Mouse (Mus musculus) CH12.LX (cell line): ENCODE measurements at regions not wholly inside any gene's neighbourhood (a gene's known extent, or its start where the extent isn't known, plus 50 kb on each side); places are given as distances from the start of the nearest gene placed in this dataset.

Experiments
- DNase-seq: peaks from one replicate; pipeline ENCODE4 v3.0.0-alpha.2; 2013; ENCODE audit errors: extremely low read depth
- H3K27ac ChIP-seq: 2 replicates; pipeline ENCODE4 v1.5.1; 2012; ENCODE audit warnings: low read depth, mild to moderate bottlenecking, control low read depth, moderate library complexity; ENCODE audit not compliant: insufficient read depth
- H3K27me3 ChIP-seq: replicated peaks from 2 replicates; pipeline ENCODE3; 2012; ENCODE audit warnings: inconsistent platforms
- H3K36me3 ChIP-seq, 2 experiments: replicated peaks in 1 of 2; 2 replicates each; pipeline versions ENCODE3 to v1.6.1; 2012; ENCODE audit warnings: inconsistent platforms in 1 of 2, low read length in 1 of 2, mild to moderate bottlenecking in 1 of 2, mixed read lengths in 1 of 2, moderate library complexity in 1 of 2; ENCODE audit not compliant: control insufficient read depth in 1 of 2, insufficient read depth in 1 of 2
- H3K4me1 ChIP-seq, 2 experiments: 2 replicates each; pipeline ENCODE4 v1.6.1; 2012; ENCODE audit warnings: inconsistent platforms in 1 of 2, moderate library complexity in 1 of 2; ENCODE audit not compliant: insufficient read depth in 2 of 2, control insufficient read depth in 1 of 2
- H3K4me2 ChIP-seq: 2 replicates; pipeline ENCODE4 v1.6.1; 2012; ENCODE audit warnings: low read depth, mild to moderate bottlenecking, control low read depth; ENCODE audit not compliant: poor library complexity, insufficient read depth, severe bottlenecking
- H3K4me3 ChIP-seq, 3 experiments: fragments of 150-350 bp in 1 of 3; sonication (generic) in 1 of 3; replicated peaks in 1 of 3; 2 replicates each; pipeline versions ENCODE3 to v1.5.1; 2011 to 2012; ENCODE audit warnings: low read depth in 2 of 3, low read length in 2 of 3, mild to moderate bottlenecking in 2 of 3, moderate library complexity in 2 of 3, control low read depth in 1 of 3, improper control_type of control experiment in 1 of 3, inconsistent platforms in 1 of 3, mixed read lengths in 1 of 3; ENCODE audit not compliant: poor library complexity in 1 of 3
- H3K79me2 ChIP-seq: replicated peaks from 2 replicates; pipeline ENCODE4 v1.6.1; 2012; ENCODE audit warnings: mild to moderate bottlenecking, moderate library complexity; ENCODE audit not compliant: control insufficient read depth, poor library complexity, insufficient read depth, severe bottlenecking; ENCODE audit errors: extremely low read depth
- H3K9ac ChIP-seq: 2 replicates; pipeline ENCODE4 v1.6.1; 2012; ENCODE audit warnings: low read depth, mild to moderate bottlenecking, control low read depth, moderate library complexity; ENCODE audit not compliant: insufficient read depth
- H3K9me3 ChIP-seq: replicated peaks from 2 replicates; pipeline ENCODE3; 2012; ENCODE audit warnings: low read length, inconsistent platforms, mixed read lengths
- BHLHE40 ChIP-seq: IDR thresholded peaks from 2 replicates; pipeline ENCODE4 v1.6.1; 2011; ENCODE audit warnings: mild to moderate bottlenecking, low read depth, low read length, improper control_type of control experiment
- CHD2 ChIP-seq: IDR thresholded peaks from 2 replicates; pipeline ENCODE4 v1.6.1; 2011; ENCODE audit warnings: low read length, improper control_type of control experiment
- E2F4 ChIP-seq: IDR thresholded peaks from 2 replicates; pipeline ENCODE4 v1.6.1; 2011; ENCODE audit warnings: low read depth, low read length, improper control_type of control experiment; ENCODE audit not compliant: insufficient replicate concordance
- ETS1 ChIP-seq: conservative IDR thresholded peaks from 2 replicates; pipeline ENCODE4 v1.6.1; 2012; ENCODE audit warnings: low read depth, mild to moderate bottlenecking, inconsistent platforms, low read length, improper control_type of control experiment, moderate library complexity
- HCFC1 ChIP-seq: IDR thresholded peaks from 2 replicates; pipeline ENCODE4 v1.6.1; 2012; ENCODE audit warnings: low read depth, mild to moderate bottlenecking, inconsistent platforms, low read length, improper control_type of control experiment
- IRF4 ChIP-seq: IDR thresholded peaks from 2 replicates; pipeline ENCODE4 v1.6.1; 2014; ENCODE audit warnings: low read depth, mild to moderate bottlenecking, inconsistent platforms, low read length, improper control_type of control experiment
- MAFK ChIP-seq: IDR thresholded peaks from 2 replicates; pipeline ENCODE4 v1.6.1; 2011; ENCODE audit warnings: low read length, improper control_type of control experiment; ENCODE audit not compliant: insufficient replicate concordance
- MXI1 ChIP-seq: IDR thresholded peaks from 2 replicates; pipeline ENCODE4 v1.6.1; 2011; ENCODE audit warnings: mild to moderate bottlenecking, low read depth, low read length, improper control_type of control experiment
- POLR2AphosphoS2 ChIP-seq: IDR thresholded peaks from 2 replicates; pipeline ENCODE4 v1.6.1; 2011; ENCODE audit warnings: low read depth, low read length, improper control_type of control experiment
- RAD21 ChIP-seq: IDR thresholded peaks from 2 replicates; pipeline ENCODE4 v1.6.1; 2011; ENCODE audit warnings: low read depth, mild to moderate bottlenecking, low read length, improper control_type of control experiment, moderate library complexity
- RCOR1 ChIP-seq: conservative IDR thresholded peaks from 2 replicates; pipeline ENCODE4 v1.6.1; 2012; ENCODE audit warnings: low read depth, mild to moderate bottlenecking, inconsistent platforms, low read length, improper control_type of control experiment
- SIN3A ChIP-seq: IDR thresholded peaks from 2 replicates; pipeline ENCODE4 v1.6.1; 2012; ENCODE audit warnings: low read length, improper control_type of control experiment, inconsistent platforms
- SMC3 ChIP-seq: IDR thresholded peaks from 2 replicates; pipeline ENCODE4 v1.6.1; 2011; ENCODE audit warnings: low read depth, low read length, improper control_type of control experiment
- TCF12 ChIP-seq: IDR thresholded peaks from 2 replicates; pipeline ENCODE4 v1.6.1; 2014; ENCODE audit warnings: low read depth, mild to moderate bottlenecking, inconsistent platforms, low read length, improper control_type of control experiment
- UBTF ChIP-seq: IDR thresholded peaks from 2 replicates; pipeline ENCODE4 v1.6.1; 2012; ENCODE audit warnings: low read depth, mild to moderate bottlenecking, inconsistent platforms, low read length, improper control_type of control experiment, moderate library complexity
- USF2 ChIP-seq: conservative IDR thresholded peaks from 2 replicates; pipeline ENCODE4 v1.6.1; 2011; ENCODE audit warnings: low read depth, low read length, improper control_type of control experiment
- ZC3H11A ChIP-seq: IDR thresholded peaks from 2 replicates; pipeline ENCODE4 v1.6.1; 2012; ENCODE audit warnings: low read depth, mild to moderate bottlenecking, inconsistent platforms, low read length, improper control_type of control experiment
- ZKSCAN1 ChIP-seq: IDR thresholded peaks from 2 replicates; pipeline ENCODE4 v1.6.1; 2012; ENCODE audit warnings: low read depth, inconsistent platforms, low read length, improper control_type of control experiment, borderline replicate concordance
- dilution Hi-C: fragments of 300-500 bp; cut with MboI; formaldehyde crosslinking; loops from 2 replicates; pipeline ENCODE4 v1.14.3; 2020; ENCODE audit warnings: low sequenced_read_pairs; ENCODE audit not compliant: extremely low pct_unique_long_range_greater_than_20kb, extremely low pct_ligation_motif_present
- in situ Hi-C: fragments of 300-500 bp; cut with MboI; formaldehyde crosslinking; loops from 3 replicates; pipeline ENCODE4 v1.14.3; 2019; ENCODE audit warnings: low sequenced_read_pairs, low pct_ligation_motif_present, low pct_unique_long_range_greater_than_20kb, mixed read lengths

DNA sequence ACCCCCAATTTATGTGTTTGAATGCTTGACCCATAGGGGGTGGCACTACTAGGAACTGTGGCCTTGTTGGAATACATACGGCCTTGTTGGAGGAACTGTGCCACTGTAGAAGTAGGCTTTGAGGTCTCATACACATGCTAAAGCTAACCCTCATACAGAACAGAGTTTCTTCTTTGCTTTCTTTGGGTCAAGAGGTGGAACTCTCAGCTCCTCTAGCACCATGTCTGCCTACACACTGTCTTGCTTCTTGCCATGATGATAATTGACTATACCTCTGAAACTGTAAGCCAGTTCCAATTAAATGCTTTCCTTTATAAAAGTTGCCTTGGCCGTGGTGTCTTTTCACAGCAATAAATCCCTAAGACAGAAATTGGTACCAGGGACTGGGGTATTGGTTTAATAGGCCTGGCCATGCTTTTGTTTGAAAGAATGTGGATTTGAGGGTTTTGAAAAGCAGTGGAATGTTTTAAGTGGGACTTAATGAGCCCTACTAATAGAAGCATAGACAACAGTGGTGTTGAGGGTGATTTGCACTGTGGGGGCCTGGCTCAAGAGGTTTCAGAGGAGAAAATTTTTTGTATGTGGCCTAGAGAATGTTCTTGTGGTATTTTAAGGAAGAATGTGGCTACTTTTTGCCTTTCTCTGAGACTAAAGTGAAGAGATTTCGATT lies 468.7 kb upstream of the Fat1 start:
- Histone ChIP-seq H3K27ac (no peak overlapping the region), H3K79me2 (no peaks in the 10 kb centered on the region), H3K9me3 (peaks cover 32% of the 10 kb centered on the region), H3K27me3 (no peaks in the 10 kb centered on the region), H3K4me3 (no peak overlapping the region), H3K4me1 (no peaks in the 10 kb centered on the region)
- no peak for DNase-seq
- TF ChIP-seq BHLHE40 (no peak), HCFC1 (no peak), UBTF (no peak), CHD2 (no peak)
- TF ChIP-seq, all 38 proteins: peak for 0
- dilution Hi-C loops (no loop called here), in situ Hi-C loops (no loop called here)
- H3K4me2 ChIP-seq: no peak overlapping the region
- H3K9ac ChIP-seq: no peak overlapping the region
- H3K36me3 ChIP-seq: no peaks in the 10 kb centered on the region

DNA sequence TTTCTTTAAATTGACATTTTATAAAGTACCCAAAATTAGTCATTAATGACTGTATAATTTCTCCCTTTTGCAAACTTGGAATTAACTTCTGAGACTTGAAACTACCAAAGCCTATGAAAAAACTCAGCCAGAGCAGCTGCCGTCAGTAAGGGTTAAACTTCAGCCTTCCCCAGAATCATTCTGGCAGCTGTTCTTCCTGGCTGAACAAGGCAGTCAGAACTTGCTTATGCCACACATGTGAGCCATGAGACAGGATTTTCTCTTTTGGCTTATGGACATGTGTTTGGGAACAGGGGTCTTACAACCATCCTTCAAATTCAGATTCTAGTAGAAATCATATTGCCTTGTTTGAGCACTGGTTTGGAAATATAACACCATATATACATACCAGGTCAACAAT lies 422.4 kb upstream of the Fat1 start:
- H3K27me3 ChIP-seq: no peaks in the 10 kb centered on the region
- in situ Hi-C loops (no loop called here), dilution Hi-C loops (no loop called here)
- H3K27ac ChIP-seq: no peak overlapping the region
- H3K9me3 ChIP-seq: peaks cover 46% of the 10 kb centered on the region
- no peak overlapping the region for H3K4me2 ChIP-seq
- DNase-seq: no peak
- H3K79me2 ChIP-seq: no peaks in the 10 kb centered on the region
- no peaks in the 10 kb centered on the region for H3K4me1 ChIP-seq
- no peak for TF ChIP-seq TCF12
- TF ChIP-seq SMC3: no peak
- no peak for TF ChIP-seq SIN3A
- no peak for TF ChIP-seq USF2
- no peak for TF ChIP-seq POLR2AphosphoS2
- no peak for TF ChIP-seq ZKSCAN1
- no peak for TF ChIP-seq MAFK
- no peak for TF ChIP-seq MXI1
- TF ChIP-seq ZC3H11A: no peak
- TF ChIP-seq E2F4: no peak
- no peak for TF ChIP-seq RCOR1
- no peak for TF ChIP-seq ETS1
- TF ChIP-seq RAD21: no peak
- no peak for TF ChIP-seq IRF4
- no peaks in the 10 kb centered on the region for H3K36me3 ChIP-seq
- H3K9ac ChIP-seq: no peak overlapping the region
- H3K4me3 ChIP-seq: no peak overlapping the region
